Mouse (Mus musculus): ENCODE data around the gene Fem1a.

Fem1a gene

DNA sequence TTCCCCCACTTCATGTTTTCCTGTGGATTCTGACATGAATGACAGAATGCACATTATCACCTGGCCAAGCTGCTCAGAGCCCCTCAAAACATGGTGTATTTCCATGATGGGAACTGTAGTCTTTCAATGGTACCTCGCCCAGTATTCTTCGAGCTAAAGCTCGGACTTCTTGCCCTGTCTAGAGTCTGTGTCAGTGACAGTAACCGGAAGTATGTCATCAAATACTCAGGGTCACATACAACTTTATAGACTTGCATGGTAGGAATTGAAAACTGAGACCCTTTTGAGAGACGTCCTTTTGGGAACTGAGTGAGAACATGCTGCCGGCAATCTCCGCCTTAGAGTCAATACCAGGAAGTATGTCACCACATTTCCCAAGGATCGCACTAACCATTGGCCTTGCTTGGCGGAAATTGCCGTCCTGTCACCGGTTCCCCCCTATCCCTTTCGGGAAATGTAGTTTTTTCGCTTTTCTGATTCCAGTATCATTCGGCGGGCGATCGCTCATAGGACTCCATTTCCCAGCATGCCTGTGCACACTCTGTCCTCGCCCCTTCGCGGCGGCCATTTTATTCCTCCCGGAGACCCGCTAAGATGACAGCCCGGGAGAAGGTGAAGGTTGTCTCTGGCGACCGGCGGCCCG, at the start of gene Fem1a:
TSS of gene Fem1a (plus strand) at position 572 of the 643 bp plus-strand sequence.
- peak; percentile 93 for DNase-seq

DNA sequence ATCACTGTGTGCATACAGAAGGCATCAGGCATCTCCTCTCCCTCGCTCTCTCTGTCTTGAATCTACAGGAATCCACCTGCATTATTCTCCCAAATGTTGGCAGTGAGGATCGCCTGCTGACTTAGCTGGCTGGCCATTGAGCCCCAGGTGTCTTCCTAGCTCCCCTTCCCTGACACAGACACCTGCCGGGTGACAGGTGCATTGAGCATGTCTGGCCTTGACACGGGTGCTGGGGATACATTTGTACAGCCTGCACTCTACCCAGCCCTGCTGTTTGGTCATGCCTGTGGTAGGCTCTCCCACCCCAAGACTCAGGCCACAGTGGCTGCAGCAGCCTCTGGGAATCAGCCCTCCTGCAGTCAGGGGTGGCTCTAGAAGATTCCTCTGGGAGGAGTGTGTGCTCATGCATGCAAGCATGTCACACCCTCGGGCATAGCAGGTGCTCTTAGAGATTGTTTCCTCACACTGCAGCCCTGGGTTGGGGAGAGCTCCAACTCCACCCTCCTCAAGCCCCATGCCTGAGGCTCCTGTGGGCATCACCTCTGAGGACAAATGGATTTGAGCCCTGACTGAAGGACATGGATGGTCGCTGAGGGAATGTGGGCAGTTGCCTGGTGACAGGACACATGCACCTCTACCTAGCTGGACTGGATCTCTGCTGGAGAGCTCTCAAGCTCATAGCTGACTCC, 49.5 kb upstream of the Fem1a start:
- no peak for DNase-seq

DNA sequence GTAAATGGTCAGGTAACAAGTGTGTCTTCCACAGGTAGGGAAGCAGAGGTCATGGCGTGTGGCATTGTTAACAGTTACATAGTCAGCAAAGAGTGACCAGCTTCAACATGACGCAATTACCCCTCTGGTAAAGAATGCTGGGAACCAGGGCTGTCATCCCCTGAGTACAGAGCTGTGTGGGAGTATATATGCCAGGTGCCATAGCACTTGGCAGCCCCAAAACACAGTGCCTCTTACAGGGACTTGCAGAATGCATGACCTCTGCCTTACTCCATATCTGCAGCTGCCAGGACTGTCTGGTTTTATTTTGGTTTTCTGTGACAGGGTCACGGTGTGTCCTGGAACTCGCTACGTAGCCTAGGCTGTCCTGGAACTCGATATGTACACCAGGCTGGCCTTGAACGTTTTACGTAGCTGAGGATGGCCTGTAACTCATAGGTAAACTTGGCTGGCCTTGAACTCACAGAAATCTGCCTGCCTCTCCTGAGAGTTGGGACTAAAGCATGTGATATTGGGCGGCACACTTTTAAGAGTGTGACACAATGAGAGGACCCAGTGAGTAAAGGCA, 48.6 kb upstream of the Fem1a start:
- DNase-seq, result no peak

DNA sequence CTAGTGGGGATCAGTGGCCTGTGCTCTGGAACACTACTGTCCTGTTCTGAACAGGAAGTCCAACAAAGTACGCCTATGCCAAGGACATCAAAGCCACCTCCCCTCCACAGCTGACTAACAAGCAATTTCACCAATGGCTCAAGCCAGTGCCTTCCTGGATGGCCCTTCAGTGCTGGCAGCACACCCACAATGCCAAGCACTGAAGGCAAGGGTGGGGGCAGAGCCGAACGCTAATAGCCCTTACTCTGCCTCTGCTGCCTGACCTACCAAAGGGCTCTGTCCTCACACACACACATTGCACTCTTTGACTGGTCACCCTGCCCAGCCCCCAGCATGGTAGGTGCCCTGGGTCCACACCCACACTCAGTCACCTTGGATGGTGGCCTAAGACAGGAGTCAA, 47.8 kb upstream of the Fem1a start:
- no peak for DNase-seq

DNA sequence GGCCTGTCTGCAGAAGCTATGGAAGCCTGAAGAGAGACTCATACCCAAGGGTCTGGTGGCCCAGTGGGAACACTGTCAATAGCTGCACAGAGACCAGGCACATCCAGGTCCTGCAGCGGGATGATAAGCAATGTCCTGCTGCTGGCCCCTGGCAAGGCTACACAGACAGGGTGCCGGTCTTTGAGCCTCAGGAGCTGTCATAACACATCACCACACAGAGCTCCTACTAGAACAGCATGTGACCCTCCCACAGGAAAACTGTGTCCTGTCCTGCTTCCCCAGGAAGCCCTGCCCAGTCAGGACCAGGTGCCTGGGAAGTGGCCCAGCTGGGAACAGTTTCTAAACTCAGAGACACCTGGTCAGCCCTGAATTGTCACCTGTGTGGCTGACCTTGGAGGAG, 45.5 kb upstream of the Fem1a start:
- DNase-seq, result no peak

DNA sequence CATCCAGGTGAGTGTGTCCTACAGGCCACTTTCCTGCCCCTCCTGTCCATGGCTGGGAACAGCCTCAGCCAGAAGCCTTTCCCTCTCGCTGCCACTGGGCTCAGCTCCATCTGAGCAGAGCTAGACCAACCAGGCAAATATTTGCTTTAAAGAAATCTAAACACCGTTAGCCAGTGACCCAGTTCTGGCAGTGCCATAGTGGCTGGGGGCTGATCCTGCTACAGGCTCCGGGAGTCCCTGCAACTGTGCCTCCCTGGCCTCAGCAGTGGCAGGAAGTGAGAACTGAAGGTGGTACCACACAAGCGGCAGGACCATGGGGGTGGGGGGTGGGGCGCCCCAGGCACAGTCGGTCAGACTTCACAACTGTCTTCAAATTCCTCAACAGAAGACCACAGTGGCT, 43.9 kb upstream of the Fem1a start:
- no peak for DNase-seq

DNA sequence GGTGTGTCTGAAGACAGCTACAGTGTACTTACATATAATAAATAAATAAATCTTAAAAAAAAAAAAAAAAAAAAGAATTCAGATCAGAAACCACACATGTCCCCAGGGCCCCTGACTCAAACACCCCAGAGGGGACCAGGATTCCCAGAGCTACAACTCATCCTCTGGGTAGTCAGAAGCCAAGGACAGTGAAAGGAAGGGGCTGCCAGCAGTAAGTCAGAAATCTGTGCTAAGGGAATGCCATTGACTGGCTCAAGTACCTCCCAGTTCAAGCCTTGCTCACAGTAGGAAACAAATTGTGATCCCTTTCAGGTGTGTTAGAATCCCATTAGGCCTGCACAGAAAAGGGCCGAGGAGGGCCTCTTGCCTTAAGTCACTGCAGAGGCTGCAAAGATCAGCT, 42.4 kb upstream of the Fem1a start:
- DNase-seq, result no peak

DNA sequence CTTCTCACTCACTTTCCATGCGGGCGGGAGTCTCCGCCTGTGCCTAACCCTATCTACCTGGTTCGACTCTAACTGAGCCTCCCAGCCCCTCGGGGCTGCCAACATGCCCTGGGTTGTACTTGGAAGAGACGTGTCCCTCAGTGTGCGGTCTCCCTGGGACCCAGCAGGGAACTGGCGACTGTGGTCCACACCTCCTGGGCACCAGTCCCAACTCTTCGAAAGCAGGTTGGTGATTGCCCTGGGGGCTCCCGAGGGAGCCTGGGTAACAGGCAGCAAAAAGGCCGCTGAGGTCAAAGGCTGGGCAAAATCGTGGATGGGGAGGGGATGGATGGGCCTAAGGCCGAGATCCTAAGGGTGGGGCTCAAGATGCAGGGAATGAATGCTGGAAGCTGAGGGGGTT, 38.9 kb upstream of the Fem1a start:
- DNase-seq, result no peak

DNA sequence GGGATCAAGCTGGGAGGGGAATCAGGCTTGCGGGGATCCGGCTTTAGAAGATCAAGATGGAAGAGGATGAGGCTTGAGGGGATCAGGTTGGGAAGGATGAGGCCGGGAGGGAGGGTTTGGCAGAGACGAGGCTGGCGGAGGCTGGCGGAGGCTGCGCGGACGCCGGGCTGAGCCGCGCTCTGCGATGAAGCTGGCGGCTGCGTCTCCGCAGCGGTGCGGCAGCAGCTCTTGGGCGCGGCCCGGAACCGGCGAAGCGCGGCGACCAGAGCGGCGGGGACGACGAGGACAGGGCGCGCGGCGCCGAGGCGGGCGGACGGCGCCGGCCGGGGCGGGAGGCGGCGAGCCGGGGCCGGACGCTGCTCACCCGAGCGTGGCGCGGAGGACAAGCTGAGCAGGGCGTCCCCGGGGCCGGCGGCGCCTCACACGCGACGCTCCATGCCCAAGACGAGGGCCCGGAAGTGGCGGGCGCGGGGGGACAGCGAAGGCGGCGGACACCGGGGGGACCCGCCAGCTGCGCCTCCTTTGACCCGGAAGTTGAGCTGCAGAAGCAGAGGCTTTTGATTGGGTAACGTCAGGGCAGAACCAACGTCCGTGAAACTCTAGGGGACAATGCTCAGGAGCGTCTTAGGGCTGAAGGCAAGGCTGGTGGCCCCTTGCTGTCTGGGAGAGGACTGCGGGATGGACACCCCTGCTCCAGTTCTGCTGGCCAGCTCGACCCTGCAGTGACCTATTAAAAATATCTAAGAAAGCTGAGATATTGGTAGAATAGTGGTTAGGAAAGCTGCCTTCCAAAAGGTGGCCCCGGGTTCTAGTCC, 38.0 kb upstream of the Fem1a start, which contains the start of gene Dpp9:
TSS of gene Dpp9 (minus strand) at position 529 of the 815 bp plus-strand sequence.
- DNase-seq, result peak; percentile 88

DNA sequence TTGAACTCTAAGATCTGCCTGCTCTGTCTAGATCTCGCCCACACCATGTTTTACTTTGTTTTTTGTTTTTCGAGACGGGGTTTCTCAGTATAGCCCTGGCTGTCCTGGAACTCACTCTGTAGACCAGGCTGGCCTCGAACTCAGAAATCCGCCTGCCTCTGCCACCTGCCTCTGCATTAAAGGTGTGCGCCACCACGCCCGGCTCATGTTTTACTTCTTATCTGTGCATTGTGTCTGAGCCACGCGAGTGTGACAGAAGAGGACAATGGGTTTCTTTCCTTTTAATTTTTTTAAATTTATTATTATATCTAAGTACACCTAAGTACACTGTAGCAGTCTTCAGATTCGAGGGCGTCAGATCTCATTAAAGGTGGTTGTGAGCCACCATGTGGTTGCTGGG, 37.4 kb upstream of the Fem1a start:
- no peak for DNase-seq

DNA sequence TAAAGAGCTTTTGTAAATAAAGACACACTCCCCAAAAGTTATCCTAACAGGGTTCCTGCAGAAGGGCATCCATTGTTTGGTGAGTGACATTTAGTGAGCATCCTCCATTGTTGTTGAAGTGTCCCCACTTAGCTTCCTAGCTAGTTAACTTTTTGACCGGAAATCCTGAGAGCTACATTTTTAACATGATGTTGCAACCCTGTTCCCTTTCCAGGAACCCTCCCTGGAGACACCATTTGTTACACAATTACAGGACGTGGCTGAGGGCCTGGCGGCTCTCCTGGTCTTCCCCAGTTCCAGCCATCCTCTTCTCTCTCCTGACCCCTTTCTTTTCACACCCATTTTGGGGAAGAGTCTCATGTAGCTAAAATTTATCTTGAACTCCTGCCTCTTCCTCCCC, 36.8 kb upstream of the Fem1a start:
- DNase-seq, result peak; percentile 50

DNA sequence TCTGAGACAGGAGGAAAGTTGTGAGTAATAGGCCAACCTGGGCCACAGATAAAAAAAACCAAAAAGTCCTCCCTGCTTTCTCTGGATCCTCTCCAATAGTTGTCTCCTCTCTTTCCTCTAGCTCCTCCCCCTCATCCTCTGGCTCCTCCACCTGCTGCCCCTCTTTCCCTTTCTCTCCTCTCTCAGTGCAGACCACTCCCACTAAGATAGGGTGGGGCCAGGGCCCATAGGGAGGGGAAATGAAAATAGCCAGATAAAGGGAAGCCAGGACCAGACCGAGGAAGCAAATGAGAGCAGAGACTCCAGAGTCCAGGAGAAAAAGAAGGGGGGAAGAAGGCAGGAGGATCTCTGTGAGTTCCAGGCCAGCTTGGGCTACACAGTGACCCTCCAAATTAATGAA, 31.7 kb upstream of the Fem1a start:
- DNase-seq, result no peak

DNA sequence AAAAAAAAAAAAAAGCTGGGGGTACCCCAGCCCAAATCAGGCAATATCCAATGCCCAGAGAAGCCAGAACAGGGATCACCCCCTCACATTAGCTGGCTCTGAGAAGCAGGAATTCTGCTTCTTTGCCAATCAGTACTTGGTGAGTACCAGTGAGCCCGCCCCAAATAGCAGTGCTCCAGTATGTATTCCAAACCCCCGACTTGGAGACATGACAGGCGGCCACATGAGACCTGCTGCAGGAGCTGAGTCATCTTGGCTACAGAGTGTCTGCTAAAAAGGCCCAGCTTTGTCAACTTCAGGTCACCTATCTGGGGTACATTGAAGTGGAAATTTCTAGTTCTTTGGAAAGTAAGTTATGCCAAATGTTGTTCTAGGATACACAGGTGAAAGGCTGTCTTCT, 30.0 kb upstream of the Fem1a start:
- no peak for DNase-seq

DNA sequence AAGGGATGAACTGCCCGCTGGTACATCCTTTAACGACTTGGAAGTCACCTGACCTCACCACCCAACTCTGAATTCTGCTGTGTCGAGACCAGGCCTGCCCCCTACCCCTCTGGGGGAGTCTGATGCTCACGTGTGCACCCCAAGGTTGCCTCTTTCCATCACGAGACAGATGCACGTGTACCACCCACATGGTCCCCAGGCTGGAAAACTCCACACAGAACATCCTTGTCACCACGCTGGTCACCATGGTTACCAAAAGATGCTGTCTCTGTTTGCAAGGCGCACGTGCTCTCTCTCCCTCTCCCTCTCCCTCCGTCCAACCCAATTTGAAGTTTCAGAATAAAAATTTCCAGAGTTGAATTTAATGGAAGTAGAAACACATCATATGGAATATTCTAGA, 26.7 kb upstream of the Fem1a start:
- DNase-seq, result no peak

DNA sequence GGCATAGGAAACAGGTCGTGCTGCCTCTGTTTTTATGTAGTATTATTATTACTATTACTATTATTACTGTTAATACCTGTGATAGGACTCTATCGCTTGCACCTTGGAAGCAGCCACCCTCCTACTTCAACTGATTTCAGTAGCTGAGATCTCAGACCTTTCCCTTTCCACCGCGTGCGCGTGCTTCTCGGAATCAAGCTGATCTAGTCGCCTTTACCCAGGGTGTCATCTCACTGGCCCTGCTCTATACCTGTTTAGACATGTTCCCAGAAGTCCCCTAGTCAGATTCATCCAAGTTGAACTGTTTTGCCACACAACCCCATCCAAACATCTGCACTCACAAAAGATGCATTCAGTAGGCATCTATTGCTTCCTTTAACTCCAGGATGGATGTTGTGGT, 23.2 kb upstream of the Fem1a start:
- no peak for DNase-seq

DNA sequence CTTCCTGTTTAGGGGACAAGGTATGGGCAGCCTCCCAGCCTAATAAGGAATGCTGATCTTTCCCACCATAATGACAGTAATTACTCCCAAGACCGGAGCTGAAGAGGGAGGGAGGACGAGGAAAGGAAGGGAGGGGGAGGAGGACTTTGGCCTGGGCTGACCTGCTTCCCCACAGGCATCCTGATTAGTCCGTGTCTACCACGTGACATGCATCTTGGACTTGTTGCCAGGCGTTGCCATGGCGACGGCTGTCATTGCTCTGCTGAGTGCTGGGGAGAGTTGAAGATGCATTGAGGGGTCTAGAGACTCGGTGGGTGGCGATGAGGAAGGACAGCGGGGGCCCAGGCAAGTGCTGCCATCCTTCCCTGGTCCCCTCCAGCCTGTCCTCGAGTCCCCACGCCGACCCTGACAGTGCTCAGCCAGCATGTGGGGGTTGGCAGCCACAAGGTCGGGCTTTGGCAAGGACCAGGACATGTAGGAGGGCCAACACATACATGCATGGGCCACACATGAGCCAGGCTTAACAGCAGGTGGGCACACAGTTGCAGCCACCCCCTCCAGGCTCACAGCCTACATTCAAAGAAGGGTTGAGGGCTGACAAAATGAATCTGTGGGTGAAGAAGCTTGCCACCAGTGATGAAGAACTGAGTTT, 22.7 kb upstream of the Fem1a start:
- peak; percentile 43 for DNase-seq

DNA sequence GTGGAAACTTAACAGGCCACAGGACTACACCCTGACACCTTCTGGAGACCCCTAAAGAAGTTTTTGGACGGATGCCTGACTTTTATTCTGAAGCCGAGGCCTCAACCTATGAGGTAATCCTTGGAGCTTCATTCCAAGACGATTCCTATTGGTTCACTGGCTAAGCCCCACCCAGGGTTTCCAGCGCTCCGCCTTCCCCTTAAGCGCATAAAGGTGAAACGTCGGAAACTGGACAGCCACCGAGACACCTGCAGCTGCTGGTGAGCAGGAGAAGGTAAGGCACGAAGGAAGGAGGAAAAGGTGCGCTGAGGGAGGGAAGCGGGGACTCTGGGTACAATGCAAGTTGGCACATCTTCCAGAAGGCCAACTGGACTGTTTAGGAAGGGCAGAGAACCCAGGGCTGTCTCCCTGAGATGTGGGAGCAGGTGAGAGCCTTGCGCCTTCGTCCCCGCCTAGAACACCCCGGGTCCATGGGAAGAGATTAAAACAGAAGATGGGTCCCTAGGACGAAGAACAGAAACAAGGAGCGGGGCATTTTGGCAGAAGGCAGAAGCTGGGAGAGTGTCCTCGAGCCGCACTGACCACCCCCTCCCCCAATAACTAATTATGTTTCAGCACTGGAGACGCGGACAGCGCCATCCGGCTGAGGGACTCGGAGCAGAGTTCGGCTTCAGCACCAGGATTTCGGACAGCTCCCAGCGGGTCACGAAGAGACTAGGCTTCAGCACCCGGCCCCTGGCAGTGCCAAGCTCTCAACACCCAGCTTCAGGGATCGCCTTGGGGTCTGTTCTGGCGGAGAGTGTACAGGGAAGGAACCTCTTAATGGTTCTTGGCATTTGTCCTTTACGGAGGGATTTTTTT, 14.8 kb upstream of the Fem1a start:
- peak; percentile 88 for DNase-seq

DNA sequence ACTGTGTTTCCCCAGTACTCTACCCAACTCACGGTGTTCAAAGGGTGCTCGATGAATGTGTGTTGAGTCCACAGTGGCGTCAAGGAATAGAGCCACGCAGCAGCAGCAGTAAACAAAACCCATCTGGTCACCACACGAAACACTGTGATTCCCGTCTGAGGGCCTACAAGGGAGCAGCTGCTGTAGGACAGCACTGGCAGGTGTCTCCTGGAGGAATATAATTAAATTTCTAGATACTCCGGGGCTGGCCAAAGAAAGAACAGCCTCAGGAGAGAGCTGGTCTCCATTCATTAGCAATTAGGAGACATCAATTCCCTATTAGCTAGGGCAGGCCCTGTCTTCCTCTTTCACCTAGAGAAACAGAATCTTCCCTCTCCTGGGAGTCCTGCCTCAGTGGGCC, 11.0 kb upstream of the Fem1a start:
- DNase-seq, result no peak

DNA sequence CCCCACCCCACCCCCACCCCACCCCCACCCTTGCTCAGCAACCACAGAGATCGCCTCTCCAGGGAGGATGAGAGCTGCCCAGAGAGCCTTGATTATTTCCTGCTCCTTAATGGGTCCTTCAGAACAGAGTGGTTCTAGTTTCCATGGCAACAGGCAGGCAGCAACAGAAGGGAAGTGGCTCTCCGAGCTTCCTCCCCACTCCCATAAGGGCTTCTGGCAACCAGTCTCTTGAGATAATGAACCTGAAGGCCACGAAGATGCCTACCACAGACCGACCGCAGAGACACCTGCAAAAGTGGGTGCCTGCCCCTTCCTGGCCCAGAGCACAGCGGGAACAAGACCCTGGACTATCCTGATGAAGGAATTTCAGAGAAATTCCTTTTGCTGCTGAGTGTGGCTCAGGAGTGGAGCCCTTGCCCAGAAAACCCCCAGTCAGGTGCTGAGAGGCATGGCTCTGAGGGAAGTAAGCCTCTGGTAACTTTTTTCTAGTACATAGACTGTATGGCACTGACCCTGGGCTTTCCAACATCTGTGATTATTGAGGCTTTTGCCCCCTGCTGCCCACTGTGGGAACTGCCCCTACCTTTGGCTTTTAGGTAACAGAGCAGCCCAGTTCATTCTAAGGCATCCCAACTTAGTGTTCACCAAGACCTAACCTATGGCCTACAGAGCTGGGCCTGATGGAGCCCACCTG, 5.3 kb upstream of the Fem1a start:
- DNase-seq, result peak; percentile 83

DNA sequence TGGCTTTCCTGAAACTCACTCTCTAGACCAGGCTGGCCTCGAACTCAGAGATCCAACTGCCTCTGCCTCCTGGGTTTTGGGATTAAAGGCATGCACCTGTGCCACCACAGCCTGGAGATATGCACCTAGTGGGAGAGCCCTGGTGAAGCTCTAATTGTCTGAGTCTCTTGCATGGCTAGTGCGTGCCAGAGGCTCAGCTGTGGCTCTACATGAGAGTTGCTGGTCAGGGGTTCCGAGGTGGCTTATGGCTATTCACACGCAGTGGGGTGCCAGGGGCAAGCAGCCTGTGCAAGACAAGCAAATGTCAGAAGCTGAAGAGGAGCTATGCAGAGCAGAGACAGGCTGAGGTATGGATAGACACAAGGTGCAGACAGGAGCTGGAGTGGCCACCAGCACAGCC, 1.9 kb upstream of the Fem1a start:
- no peak for DNase-seq

DNA sequence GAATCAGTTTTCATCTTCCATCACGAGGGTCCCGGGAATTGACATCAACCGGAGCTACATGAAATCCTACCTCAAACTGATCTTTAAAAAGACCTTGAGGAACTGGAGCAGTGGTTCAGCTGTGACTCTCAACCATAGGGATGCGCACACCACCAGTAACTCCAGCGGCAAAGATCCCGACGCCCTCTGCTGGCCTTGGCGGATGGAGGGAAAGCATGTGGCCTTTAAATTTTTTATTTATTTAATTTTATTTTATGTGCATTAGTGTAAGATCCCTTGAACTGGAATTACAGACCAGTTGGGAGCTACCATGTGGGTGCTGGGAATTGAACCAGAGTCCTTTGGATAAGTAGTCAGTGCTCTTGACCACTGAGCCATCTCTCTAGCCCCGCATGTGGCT, 1.2 kb upstream of the Fem1a start:
- DNase-seq, result no peak

DNA sequence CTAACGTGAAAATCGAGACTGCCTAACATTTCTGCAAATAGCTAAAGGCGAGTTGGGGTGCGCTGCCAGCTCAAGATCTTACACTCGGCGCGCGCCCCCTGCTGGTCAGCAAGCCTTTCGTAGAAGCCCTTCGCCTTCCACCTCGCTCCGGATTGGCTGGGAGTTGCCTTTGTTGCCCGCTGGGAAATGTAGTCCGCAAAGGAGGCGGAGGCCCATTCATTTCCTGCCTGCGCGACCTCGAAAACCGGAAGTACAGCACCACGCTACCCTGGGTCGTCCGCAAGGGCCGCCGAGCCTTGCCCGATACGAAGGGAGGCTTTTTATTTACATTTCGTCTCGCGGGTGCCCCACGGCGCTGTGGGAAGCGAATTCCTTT, 759 bp upstream of the Fem1a start:
- DNase-seq, result peak; percentile 98
